Mouse (Mus musculus) inflammation-experienced regulatory T-cells, adult 6 months (primary cell): ENCODE measurements around the gene Arsk. TPM values are rescaled to one million over a fixed set of nuclear protein-coding genes. Genes with fewer than 3 reads are reported as not detected.

Experiments
- ATAC-seq: one replicate; pipeline ENCODE4 v1.8.0; 2017
- polyA plus RNA-seq, 3 experiments: library from polyadenylated mRNA; unstranded; fragments of 100-300 nt; shearing (Covaris generic); gene quantifications; one replicate each; pipeline ENCODE4 v1.2.1; 2017

Arsk gene
- polyA plus RNA-seq, 3 experiments from 2014 or later, result 5.2 to 11.0 (median 6.3) TPM

GRCm38 (mm10) chr13:76021782-76022181, 76.7 kb downstream of the Arsk start:
- no peak for ATAC-seq

GRCm38 (mm10) chr13:76018844-76019400, 79.5 kb downstream of the Arsk start:
- ATAC-seq, result peak; percentile 36

- ATAC-seq, result peak; percentile 88
Measured at GRCm38 (mm10) chr13:76017974-76018843, 80.3 kb downstream of the Arsk start, which contains the start of gene Rfesd. Rfesd (minus strand) TSS chr13:76018719.

- ATAC-seq, result no peak
Measured at GRCm38 (mm10) chr13:76017465-76017864, 81.0 kb downstream of the Arsk start.

GRCm38 (mm10) chr13:76014511-76014910, 83.9 kb downstream of the Arsk start:
- ATAC-seq, result no peak

Other genes starting within 250 kb of the Arsk start
- gene Rhobtb3, start 154.7 kb downstream of the Arsk start, polyA plus RNA-seq, result under 1 TPM in 1 of 3 experiments, not detected in 2; 0.11 TPM
- gene Spata9, start 131.5 kb downstream of the Arsk start, polyA plus RNA-seq, result not detected
- 10 to 100 TPM; 34.8 to 43.8 (median 35.7) TPM for gene Rfesd, start 79.9 kb downstream of the Arsk start, polyA plus RNA-seq
- not detected for gene Gpr150, start 41.7 kb downstream of the Arsk start, polyA plus RNA-seq
- gene Ttc37, start 74 bp upstream of the Arsk start, polyA plus RNA-seq, result 10 to 100 TPM; 11.8 to 16.4 (median 15.9) TPM
- not detected for gene Fam81b, start 206.4 kb upstream of the Arsk start, polyA plus RNA-seq